Mouse (Mus musculus) thymus, adult 2 months (tissue): ENCODE measurements around the gene Ttc7b. TPM values are rescaled to one million over a fixed set of nuclear protein-coding genes. Genes with fewer than 3 reads are reported as not detected.

ENCODE experiments used
- DNase-seq: peaks from one replicate; pipeline ENCODE4 v3.0.0; 2021
- H3K27ac ChIP-seq: fragments of 200-500 bp; 2 replicates; pipeline ENCODE4 v1.5.1; 2012; ENCODE audit warnings: low read length, control low read depth; ENCODE audit not compliant: control insufficient read depth, insufficient read depth
- H3K27me3 ChIP-seq: fragments of 200-500 bp; 2 replicates; pipeline ENCODE4 v1.6.1; 2012; ENCODE audit warnings: mild to moderate bottlenecking, low read length, moderate library complexity, mixed read lengths; ENCODE audit not compliant: control insufficient read depth, insufficient read depth
- H3K36me3 ChIP-seq: fragments of 200-500 bp; 2 replicates; pipeline ENCODE4 v1.6.1; 2012; ENCODE audit warnings: mild to moderate bottlenecking, low read length, moderate library complexity; ENCODE audit not compliant: control insufficient read depth, insufficient read depth
- H3K4me1 ChIP-seq: fragments of 200-500 bp; replicated peaks from 2 replicates; pipeline ENCODE4 v1.6.1; 2012; ENCODE audit warnings: low read length; ENCODE audit not compliant: control insufficient read depth, insufficient read depth
- H3K4me3 ChIP-seq: fragments of 200-500 bp; 2 replicates; pipeline ENCODE4 v1.5.1; 2012; ENCODE audit warnings: mild to moderate bottlenecking, low read length, control low read depth, moderate library complexity; ENCODE audit not compliant: control insufficient read depth, insufficient read depth
- CTCF ChIP-seq: fragments of 200-500 bp; IDR thresholded peaks from 2 replicates; pipeline ENCODE4 v1.5.1; 2012; ENCODE audit warnings: mild to moderate bottlenecking, control low read depth, low read length, moderate library complexity, borderline replicate concordance; ENCODE audit not compliant: control insufficient read depth, poor library complexity, insufficient read depth; ENCODE audit errors: extremely low read depth
- POLR2A ChIP-seq: fragments of 200-500 bp; IDR thresholded peaks from 2 replicates; pipeline ENCODE4 v1.6.1; 2012; ENCODE audit warnings: mild to moderate bottlenecking, low read length, control low read depth, moderate library complexity; ENCODE audit not compliant: control insufficient read depth, poor library complexity, insufficient read depth; ENCODE audit errors: extremely low read depth
- WGBS: fragments of 180-500 bp; shearing (Covaris S2); methylation state at CpG from one replicate; pipeline ENCODE4 v1.1.7; 2018; 5-methylcytosine and 5-hydroxymethylcytosine counted together
- polyA plus RNA-seq: library from polyadenylated mRNA; depleted of rRNA; stranded (reverse); fragments of >200 nt; gene quantifications from 2 replicates; pipeline ENCODE4 v1.2.3, GENCODE M21; 2012

The Ttc7b gene
- polyA plus RNA-seq, 1 experiment, result 43.1 TPM

- H3K36me3 ChIP-seq, result no peaks in the 10 kb centered on the region
- H3K27ac ChIP-seq, result no peak overlapping the region
- TF ChIP-seq CTCF (no peak), POLR2A (no peak)
Measured at GRCm38 (mm10) chr12:100399126-100399727, 121.4 kb downstream of the Ttc7b start.

DNA sequence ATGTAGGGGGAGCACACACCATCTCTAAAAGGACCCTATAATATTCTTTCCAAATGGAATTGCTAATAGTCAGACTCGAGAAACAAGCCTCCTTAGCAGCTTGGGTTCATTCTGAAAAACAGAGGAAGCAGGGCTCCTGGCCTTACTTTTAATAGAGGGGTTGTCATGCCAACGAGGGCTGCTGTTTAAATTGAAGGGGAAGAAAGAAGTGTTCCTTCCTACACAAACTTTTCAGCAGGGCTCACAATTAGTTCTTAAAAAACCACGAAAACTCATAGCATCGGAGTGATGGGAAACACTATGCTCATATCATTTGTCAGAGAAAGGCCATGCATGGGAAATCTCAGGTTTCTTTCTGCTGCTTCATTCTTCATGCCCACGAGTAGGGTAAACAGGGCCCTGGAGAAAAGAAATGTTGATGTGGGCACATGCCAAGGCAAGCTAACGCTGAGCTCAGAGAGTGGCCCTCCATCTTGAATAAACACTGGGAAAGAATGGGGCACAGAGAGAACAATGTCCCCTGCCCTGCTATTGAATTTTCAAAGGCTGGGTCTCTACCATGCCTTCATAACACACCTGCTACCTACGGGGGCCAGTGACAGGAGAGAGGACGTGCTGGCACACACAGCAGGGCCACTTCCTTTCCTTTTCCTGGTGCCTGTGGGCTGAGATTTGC lies 122.2 kb downstream of the Ttc7b start:
- Histone ChIP-seq H3K36me3 (no peaks in the 10 kb centered on the region), H3K4me3 (no peak overlapping the region), H3K4me1 (no peaks in the 10 kb centered on the region), H3K27ac (no peak overlapping the region), H3K27me3 (no peaks in the 10 kb centered on the region)
- DNase-seq, result no peak
- TF ChIP-seq POLR2A (no peak), CTCF (no peak)
- WGBS, result 61% methylated on average over 8 of the region's 8 CpGs

More at GRCm38 (mm10) chr12:100399126-100399727, 121.4 kb downstream of the Ttc7b start:
- WGBS, result 95% methylated on average over 5 of the region's 5 CpGs
- no peak overlapping the region for H3K4me3 ChIP-seq
- no peak for DNase-seq
- no peaks in the 10 kb centered on the region for H3K4me1 ChIP-seq
- H3K27me3 ChIP-seq, result no peaks in the 10 kb centered on the region

DNA sequence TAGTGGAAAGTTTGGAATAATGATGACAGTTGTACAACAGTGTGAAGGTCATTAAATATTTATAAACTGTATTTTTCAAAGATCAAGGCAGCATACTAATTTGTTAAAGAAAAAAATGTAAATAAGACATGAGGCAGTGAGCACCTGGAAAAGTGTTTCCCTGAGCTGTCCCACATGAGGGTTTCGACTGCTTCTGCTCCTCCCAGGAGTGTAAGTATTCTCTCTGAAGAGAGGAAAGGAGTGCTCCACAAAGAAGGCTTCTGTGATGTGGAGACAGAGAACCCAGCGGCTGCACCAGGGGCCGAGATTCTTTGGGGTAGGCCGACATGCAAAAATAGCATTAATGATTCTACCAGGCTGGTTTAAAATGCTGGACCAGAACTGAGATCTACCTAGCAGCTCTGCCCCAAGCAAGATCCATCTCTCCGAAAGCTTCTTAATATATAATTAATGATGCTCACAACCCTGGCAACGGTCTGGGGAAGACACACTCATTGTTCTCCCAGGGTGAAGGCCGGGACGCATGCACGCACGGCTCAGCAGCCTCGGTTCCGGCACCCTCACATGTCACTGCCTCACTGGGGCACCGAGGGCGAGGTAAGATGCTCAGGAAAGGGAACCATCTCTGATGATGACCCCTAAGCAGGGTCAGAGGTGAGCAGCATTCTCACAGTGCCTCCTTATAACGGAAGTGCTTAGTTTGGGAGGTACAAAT lies 123.0 kb downstream of the Ttc7b start:
- no peak for DNase-seq
- no peaks in the 10 kb centered on the region for H3K27me3 ChIP-seq
- no peaks in the 10 kb centered on the region for H3K36me3 ChIP-seq
- WGBS, result 96% methylated on average over 15 of the region's 15 CpGs
- no peak for TF ChIP-seq POLR2A
- TF ChIP-seq CTCF, result no peak
- no peak overlapping the region for H3K4me3 ChIP-seq
- H3K4me1 ChIP-seq, result no peaks in the 10 kb centered on the region
- H3K27ac ChIP-seq, result no peak overlapping the region

DNA sequence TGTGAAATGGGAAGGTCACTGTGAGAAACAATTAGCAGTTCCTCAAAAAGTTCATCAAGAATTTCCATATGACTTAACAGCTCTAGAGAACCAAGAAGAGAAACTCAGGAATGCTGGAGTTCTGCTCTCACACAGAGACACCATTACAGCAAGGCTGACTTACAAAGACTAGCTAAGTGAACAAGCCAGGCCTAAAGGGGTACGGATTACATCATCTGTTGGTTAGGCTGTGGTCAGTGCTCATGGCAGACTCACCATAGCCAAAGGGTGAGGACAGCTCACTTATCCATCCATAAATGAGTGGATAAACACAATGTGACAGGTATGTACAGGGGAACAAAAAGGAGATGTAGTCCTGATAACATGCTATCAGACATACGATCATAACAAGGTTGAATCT lies 123.8 kb downstream of the Ttc7b start:
- H3K4me1 ChIP-seq, result no peaks in the 10 kb centered on the region
- WGBS, result 92% methylated on average over 2 of the region's 2 CpGs
- no peak for TF ChIP-seq CTCF
- TF ChIP-seq POLR2A, result no peak
- H3K27me3 ChIP-seq, result no peaks in the 10 kb centered on the region
- H3K36me3 ChIP-seq, result no peaks in the 10 kb centered on the region
- no peak for DNase-seq
- no peak overlapping the region for H3K4me3 ChIP-seq
- H3K27ac ChIP-seq, result no peak overlapping the region

- no peak overlapping the region for H3K4me3 ChIP-seq
- TF ChIP-seq POLR2A (no peak), CTCF (no peak)
- WGBS, result 80% methylated on average over 3 of the region's 3 CpGs
- H3K36me3 ChIP-seq, result no peaks in the 10 kb centered on the region
- no peak for DNase-seq
- no peak overlapping the region for H3K27ac ChIP-seq
- H3K27me3 ChIP-seq, result no peaks in the 10 kb centered on the region
- H3K4me1 ChIP-seq, result no peaks in the 10 kb centered on the region
Measured at GRCm38 (mm10) chr12:100393532-100393931, 127.1 kb downstream of the Ttc7b start.

DNA sequence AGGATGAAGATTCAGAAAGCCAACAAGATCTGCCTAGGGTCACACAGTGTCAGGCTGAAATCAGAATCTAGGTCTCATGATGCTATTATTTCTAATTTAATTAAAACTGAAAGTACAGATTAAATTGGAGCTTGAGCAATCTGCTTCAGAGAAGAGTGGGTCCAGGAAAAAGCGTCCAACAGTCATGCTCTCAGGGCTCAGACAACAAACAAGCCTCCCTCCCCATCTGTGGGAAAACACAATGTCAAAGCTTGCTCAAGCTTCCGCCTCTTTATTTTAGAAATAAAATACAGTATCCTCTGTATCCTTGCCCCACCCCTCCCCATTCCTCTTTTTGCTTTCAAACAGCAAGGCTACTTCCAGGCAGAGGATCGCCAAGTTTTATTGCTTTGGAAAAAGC lies 127.5 kb downstream of the Ttc7b start:
- Histone ChIP-seq H3K27ac (no peak overlapping the region), H3K27me3 (no peaks in the 10 kb centered on the region), H3K4me3 (no peak overlapping the region), H3K4me1 (no peaks in the 10 kb centered on the region), H3K36me3 (no peaks in the 10 kb centered on the region)
- TF ChIP-seq CTCF, result no peak
- TF ChIP-seq POLR2A, result no peak
- whole genome bisulfite sequencing, result 89% methylated on average over 3 of the region's 3 CpGs
- no peak for DNase-seq
